Mouse (Mus musculus) forebrain, embryonic 11.5 days (tissue): ENCODE measurements at regions not wholly inside any gene's neighbourhood (a gene's known extent, or its start where the extent isn't known, plus 50 kb on each side); places are given as distances from the start of the nearest gene placed in this dataset.

Experiments
- ATAC-seq: fragments of 200-750 bp; cut with Nextera tagmentation; replicated peaks from 2 replicates; pipeline ENCODE4 v1.8.0; 2017; ENCODE audit warnings: moderate TSS enrichment; ENCODE audit not compliant: low FRiP score
- DNase-seq: peaks from one replicate; pipeline ENCODE4 v3.0.0-alpha.2; 2017; ENCODE audit warnings: low spot score
- H3K27ac ChIP-seq: fragments of 300-500 bp; sonication (generic); 2 replicates; pipeline ENCODE4 v1.5.1; 2014; ENCODE audit warnings: low read depth, low read length
- H3K27me3 ChIP-seq: fragments of 300-500 bp; sonication (generic); 2 replicates; pipeline ENCODE4 v1.6.1; 2014; ENCODE audit warnings: mild to moderate bottlenecking, low read length, mixed read lengths; ENCODE audit not compliant: control insufficient read depth, insufficient read depth
- H3K36me3 ChIP-seq: fragments of 300-500 bp; sonication (generic); 2 replicates; pipeline ENCODE4 v1.6.1; 2014; ENCODE audit warnings: mild to moderate bottlenecking, low read length, moderate library complexity, mixed read lengths; ENCODE audit not compliant: control insufficient read depth, insufficient read depth
- H3K4me1 ChIP-seq: fragments of 300-500 bp; sonication (generic); replicated peaks from 2 replicates; pipeline ENCODE4 v1.6.1; 2014; ENCODE audit warnings: low read length, mixed read lengths; ENCODE audit not compliant: control insufficient read depth, insufficient read depth
- H3K4me2 ChIP-seq: fragments of 300-500 bp; sonication (generic); 2 replicates; pipeline ENCODE4 v1.6.1; 2014; ENCODE audit warnings: low read depth, mild to moderate bottlenecking, low read length, moderate library complexity, mixed read lengths; ENCODE audit not compliant: severe bottlenecking
- H3K4me3 ChIP-seq: fragments of 300-500 bp; sonication (generic); 2 replicates; pipeline ENCODE4 v1.5.1; 2014; ENCODE audit warnings: low read depth, low read length
- H3K9ac ChIP-seq: fragments of 300-500 bp; sonication (generic); 2 replicates; pipeline ENCODE4 v1.6.1; 2014; ENCODE audit warnings: low read length
- H3K9me3 ChIP-seq: fragments of 300-500 bp; sonication (generic); 2 replicates; pipeline ENCODE4 v1.6.1; 2016; ENCODE audit warnings: low read length, mixed read lengths; ENCODE audit not compliant: control insufficient read depth
- WGBS: fragments of 180-500 bp; shearing (Covaris S2); extraction: QIAGEN DNeasy Blood & Tissue Kit; methylation state at CpG from one replicate; pipeline ENCODE4 v1.1.7; 2014; 5-methylcytosine and 5-hydroxymethylcytosine counted together

DNA sequence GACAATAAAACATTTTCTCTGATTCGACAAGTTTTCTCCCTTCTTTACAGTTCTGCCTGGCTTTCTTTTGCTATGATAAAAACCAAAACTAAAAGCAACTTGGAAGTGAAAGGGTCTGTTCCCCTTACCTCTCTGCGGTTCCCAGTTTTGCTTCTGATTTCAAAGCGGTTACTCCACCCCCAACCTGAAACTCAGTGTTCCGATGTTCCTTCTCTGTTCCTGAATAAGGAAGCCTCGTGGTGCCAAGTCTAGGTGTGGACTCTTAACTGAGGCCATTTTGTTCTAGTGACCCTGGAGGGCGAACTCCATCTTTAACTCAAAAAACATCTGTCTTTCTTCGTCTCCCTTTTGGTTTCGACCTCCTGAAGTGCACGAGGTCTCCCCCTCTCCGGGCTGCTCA, 54.4 kb upstream of the Sh3bp4 start:
- H3K9ac ChIP-seq = no peak overlapping the region
- no peaks in the 10 kb centered on the region for H3K27me3 ChIP-seq
- 81% methylated on average over 10 of the region's 10 CpGs for WGBS
- no peak overlapping the region for H3K27ac ChIP-seq
- no peak for ATAC-seq
- peaks cover 5% of the 10 kb centered on the region for H3K4me1 ChIP-seq
- H3K36me3 ChIP-seq = no peaks in the 10 kb centered on the region
- H3K9me3 ChIP-seq = no peaks in the 10 kb centered on the region
- H3K4me2 ChIP-seq = no peak overlapping the region
- no peak for DNase-seq
- H3K4me3 ChIP-seq = no peak overlapping the region

DNA sequence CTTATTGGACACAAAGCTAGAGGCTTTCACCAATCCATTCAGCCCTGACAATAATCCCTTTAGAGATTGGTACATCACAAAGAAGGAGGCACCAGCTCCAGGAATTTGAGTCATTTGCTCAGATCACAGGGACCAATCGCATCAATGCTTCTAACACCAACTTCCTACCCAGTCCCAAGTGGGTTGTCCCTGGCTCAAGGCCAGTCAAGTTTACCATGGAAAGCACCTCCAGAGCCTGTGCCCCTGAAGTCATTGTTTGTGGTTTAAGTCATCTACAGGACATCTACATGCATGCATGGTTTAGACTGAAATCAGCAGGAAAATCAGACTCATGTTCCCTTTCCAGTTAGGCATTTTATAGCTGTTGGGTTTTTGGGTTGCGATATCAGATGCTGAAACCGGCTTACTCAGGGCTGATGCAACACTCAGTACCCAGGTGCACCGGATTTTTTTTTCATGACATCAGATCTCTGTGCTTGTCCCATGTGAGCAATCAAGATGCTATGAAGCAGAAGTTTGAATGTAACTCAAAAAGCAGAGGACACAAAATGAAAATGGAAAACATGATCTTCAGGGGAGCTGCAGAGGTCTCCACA, 50.3 kb upstream of the Sh3bp4 start:
- Histone ChIP-seq H3K36me3 (no peaks in the 10 kb centered on the region), H3K9ac (no peak overlapping the region), H3K4me2 (no peak overlapping the region), H3K27ac (no peak overlapping the region), H3K4me3 (no peak overlapping the region), H3K9me3 (no peaks in the 10 kb centered on the region), H3K4me1 (no peaks in the 10 kb centered on the region), H3K27me3 (no peaks in the 10 kb centered on the region)
- no peak for ATAC-seq
- no peak for DNase-seq
- WGBS = 87% methylated on average over 4 of the region's 4 CpGs
